Mouse (Mus musculus) right cerebral cortex, postnatal 25 days (tissue): Measurements from ENCODE around the gene Gm20532.

Source experiments
- DNase-seq: peaks from one replicate; pipeline ENCODE4 v3.0.0; 2022

Gm20532 gene

GRCm38 (mm10) chr2:26574862-26575261 lies 11.6 kb upstream of the Gm20532 start:
- no peak for DNase-seq

DNA sequence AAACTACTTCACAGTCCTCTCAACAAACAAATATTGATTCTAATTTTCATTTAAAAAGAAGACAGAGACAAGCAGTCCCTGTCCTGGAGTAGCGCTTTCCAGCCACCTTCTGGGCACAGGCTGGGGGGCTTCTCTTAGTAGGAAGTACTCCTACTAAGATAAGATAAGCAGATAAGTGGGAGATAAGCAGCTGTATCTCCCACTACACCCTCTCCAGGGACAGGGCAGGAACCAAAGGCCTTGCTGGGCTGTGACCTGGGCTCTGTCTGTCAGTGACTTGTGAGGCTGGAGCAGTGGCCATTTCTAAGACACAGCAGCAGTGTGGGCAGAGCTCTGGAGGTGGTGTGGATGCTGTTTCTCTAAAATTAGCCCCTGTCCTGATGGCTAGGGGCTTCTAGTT lies 11.1 kb upstream of the Gm20532 start:
- DNase-seq, result no peak

GRCm38 (mm10) chr2:26575865-26576264 lies 10.6 kb upstream of the Gm20532 start:
- DNase-seq, result no peak

GRCm38 (mm10) chr2:26576462-26576861 lies 10.0 kb upstream of the Gm20532 start:
- DNase-seq, result no peak

- no peak for DNase-seq
These were observed 8.1 kb upstream of the Gm20532 start for GRCm38 (mm10) chr2:26578369-26578768.

DNA sequence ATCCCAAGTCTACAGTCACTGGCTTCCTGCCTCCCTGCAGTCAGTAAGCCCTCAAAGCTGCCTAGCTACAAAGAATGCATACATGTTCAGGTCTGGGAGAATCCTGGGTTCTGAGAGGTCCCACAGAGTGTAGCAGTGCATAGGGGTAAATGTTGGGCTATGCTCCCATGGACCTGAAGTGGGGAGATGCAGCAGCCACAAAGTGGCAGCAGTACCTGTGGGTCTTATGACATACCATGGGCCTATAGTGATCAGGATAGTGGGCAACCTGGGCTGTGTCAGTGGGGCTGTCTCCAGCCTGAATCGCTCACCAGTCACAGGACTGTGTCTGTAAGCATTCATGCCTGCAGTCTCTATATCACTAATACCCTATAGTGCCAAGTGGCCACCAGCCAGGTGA lies 6.7 kb upstream of the Gm20532 start, which contains the start of gene Egfl7:
Egfl7 (plus strand) TSS at position 301 of the 400 bp plus-strand sequence.
- DNase-seq, result no peak

DNA sequence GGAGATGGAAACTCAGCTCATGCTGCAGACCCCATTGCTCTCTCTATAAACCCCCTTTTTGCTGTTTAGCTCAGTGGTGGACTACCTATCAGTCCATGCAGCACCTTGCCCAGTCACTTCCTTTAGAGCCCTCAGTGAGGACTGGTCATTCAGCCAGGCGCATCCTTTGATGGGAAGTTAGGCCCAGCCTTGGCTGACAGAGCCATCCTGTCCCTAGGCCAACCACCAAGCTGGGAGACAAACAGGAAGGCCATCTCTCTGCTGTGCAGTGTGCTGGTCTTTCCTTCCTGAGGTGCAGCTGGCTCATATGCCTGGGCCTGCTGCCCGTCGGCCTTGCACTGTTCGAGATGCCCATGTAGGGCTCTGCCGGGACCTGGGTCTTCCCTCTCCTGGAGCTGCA lies 5.7 kb upstream of the Gm20532 start:
- no peak for DNase-seq

DNA sequence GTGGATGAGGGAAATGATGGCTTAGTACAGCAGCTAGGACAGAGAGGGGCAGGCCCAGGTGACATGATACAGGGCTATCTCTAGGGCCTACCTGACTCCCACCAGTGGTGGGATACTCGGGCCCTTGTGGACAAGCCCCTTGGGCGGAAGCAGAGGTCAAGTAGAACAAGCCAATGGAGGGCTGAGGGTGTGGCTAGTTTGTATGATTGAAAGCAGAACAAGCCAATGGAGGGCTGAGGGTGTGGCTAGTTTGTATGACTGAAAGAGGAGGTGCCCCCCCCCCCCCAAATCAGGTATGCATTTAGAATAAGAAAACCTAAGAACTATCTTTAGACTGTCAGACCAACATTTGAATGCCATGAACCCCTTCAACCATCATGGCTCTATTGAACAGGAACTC lies 4.2 kb upstream of the Gm20532 start:
- DNase-seq, result no peak

- DNase-seq, result no peak
These were observed 3.7 kb upstream of the Gm20532 start for GRCm38 (mm10) chr2:26582741-26583140.

DNA sequence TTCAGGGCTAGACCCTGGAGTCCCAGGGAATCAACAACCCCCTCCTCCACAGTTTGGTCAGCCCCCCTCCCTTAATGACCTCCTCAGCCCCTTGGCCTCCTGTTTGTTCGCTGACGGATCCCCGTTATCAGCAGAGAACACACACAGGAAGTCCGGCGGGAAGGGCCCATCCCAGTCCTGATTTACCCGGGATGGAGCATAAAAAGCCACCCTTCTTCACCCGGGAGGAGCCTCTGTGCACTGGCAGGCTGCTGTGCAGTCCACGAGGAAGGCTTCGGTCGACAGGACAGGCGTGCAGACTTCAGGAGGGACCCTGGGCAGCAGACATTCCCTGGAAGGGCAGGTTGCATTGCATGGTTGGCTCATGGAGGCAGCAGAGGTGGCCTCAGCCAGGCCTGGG lies 2.8 kb upstream of the Gm20532 start:
- DNase-seq, result no peak

DNA sequence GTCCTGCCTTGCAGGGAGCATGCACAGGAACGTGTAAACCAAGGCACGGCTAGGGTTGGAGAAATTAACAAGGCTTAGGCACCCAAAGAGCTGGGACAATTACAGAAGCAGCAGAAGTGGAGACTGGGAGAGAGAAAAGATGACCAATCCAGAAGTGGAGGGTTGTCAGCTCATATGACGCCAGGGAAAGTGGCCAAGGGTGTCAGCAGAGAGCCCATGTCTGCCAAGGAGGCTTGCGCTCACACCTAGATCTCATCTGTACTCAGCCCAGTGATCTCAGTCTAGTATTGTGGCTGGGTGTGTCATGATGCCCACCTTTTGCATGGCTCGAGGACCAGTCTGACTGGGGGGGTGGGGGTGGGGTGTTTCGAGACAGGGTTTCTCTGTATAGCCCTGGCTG lies 726 bp upstream of the Gm20532 start:
- no peak for DNase-seq

GRCm38 (mm10) chr2:26587044-26587405 lies 586 bp downstream of the Gm20532 start:
- DNase-seq, result no peak

DNA sequence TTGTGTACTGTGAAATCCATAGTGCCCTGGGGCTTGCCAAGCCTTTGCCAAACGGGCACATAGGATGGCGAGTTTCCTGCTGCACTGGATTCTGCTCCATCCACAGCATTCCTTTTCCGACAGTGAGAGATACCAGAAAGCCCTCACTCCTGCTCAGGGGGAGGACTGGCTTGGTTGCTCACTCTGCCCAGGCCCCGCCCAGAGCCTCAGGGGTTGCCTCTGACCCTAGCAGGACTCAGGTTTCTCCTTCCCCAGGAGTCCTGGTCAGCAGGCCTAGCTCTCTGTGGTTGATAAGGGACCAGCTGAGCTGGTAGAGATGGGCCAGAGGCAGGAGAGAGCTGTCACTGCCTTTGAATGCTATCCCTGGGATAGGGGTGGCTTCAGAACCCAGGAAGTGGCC lies 2.1 kb downstream of the Gm20532 start:
- DNase-seq, result no peak

DNA sequence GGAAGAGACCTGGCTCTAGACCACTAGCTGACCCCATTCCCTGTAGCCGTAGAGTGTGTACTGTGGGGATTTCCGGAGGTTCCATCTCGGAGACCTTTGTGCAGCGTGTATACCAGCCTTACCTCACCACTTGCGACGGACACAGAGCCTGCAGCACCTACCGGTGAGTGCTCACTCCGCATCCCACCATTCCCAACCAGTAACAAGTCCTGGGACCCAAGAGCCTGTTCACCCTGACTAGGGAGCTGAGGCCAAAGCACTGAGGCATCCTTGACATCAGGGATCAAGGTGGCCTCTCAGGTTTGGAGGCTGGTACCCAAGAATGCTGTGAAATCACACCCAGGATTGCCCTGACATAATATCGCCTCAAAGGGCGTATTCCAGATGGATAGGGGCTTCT lies 2.8 kb downstream of the Gm20532 start:
- DNase-seq, result no peak

DNA sequence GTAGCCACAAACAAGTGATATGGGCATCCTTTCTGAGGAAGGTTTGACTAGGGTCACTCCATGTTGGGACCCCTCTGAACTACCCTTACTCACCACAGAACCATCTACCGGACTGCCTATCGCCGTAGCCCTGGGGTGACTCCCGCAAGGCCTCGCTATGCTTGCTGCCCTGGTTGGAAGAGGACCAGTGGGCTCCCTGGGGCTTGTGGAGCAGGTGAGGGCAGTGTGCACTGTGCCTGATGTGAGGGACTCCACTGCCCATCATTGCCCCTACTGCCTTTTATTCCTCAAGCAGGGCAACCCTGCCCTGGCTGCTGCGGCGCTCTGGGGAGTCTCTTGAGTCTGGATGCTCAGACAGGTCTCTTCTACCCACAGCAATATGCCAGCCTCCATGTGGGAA lies 3.8 kb downstream of the Gm20532 start:
- DNase-seq, result no peak

DNA sequence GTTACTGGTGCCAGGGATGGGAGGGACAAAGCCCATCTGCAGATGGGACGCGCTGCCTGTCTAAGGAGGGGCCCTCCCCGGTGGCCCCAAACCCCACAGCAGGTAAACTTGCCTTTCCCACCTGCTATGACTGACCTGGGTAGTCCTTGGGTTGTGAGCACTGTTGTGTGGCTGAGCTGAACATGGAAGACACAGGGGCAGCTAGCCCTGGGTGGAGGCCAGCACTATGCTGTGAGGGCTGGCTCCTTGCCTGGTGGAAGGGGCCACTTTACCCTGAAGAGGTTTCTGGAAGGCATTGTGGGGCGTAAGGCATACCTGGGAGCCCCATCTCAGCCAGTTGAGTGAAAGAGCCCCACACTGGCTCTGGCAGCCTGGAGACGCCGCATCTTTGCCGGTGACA lies 4.5 kb downstream of the Gm20532 start:
- DNase-seq, result no peak

DNA sequence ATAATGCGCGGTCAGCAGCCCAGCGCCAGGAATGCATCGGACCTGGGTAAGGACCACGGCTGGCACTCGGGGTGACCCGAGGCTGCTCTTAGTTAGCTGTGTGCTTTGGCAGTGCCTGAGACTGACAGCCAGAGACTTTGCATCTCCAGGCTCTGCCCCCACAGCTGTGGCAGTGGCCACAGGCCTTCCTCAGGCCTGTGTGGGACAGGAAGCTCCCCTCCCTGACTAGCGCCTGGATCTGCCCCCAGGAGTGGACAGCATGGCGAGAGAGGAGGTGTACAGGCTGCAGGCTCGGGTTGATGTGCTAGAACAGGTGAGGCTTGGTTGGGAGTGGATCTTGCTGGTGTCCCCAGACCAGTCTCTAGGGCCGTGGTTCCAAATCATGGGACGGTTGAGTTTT lies 5.0 kb downstream of the Gm20532 start:
- no peak for DNase-seq

- no peak for DNase-seq
These were observed 7.0 kb downstream of the Gm20532 start for GRCm38 (mm10) chr2:26593211-26594021.

- no peak for DNase-seq
These were observed 7.5 kb downstream of the Gm20532 start for GRCm38 (mm10) chr2:26594022-26594346.

GRCm38 (mm10) chr2:26594461-26594933 lies 8.1 kb downstream of the Gm20532 start:
- DNase-seq, result no peak

GRCm38 (mm10) chr2:26594934-26595724 lies 8.7 kb downstream of the Gm20532 start:
- DNase-seq, result no peak

DNA sequence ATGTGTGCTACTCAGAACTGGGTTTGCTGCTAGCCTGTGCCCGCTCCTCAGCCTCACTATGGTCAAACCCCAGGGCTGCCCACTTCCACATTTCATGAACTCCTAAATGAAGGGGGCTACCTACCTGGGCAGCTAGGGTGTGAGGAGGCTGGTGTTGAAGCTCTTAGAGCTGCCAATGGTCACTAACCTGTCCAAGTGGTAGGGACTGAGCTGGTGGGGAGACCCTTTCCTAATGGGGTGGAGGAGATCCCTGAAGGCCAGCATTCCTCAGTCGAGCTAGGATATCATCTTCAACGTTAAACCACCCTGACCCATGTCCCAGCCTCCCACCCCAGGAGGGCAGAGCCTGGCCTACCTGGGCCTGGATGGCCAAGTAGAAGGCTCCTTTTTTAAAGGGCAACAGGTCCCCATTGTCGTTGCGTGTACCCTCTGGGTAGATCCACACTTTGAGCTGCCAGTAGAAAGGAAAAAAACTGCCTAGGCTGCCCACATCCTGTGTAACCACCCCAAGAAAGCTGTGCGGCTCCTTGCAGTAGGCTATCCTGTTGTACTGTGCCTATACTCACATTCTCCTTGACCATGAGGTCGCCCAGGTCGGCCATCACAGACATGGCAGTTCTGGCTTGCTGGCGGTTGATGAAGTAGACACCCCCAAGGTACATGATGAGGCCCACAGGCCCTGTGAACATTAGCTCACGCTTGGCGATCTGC lies 9.4 kb downstream of the Gm20532 start:
- DNase-seq, result no peak

DNA sequence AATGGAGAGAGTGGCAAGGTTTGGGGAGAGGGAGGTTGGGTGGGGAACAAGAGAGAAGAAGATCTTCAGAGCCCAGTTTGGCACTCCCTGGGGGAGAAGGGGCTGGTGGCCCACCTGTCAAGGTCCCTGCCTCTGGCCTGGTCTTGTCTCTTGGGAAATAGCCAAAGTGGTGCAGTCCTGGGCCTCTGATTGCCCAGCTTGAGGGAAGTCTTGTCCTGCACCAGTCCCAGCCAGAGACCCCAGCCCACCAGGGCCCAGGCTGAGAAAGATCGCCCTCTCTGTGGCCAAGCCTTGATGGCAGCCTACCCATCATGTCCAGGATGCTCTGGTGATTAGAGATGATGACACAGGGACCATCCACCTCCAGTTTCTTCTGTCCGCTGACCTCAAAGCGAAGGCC lies 10.5 kb downstream of the Gm20532 start:
- no peak for DNase-seq

- no peak for DNase-seq
These were observed 11.4 kb downstream of the Gm20532 start for GRCm38 (mm10) chr2:26597810-26598209.
